Mouse (Mus musculus) heart, postnatal 14 days (tissue): ENCODE data around the gene BC048403. TPM values are rescaled to one million over a fixed set of nuclear protein-coding genes. Genes with fewer than 3 reads are reported as not detected.

Source experiments
- DNase-seq, 2 experiments: peaks; one replicate each; pipeline ENCODE4 v3.0.0; 2021 to 2022
- intact Hi-C: fragments of 180-260 bp; cut with DNase I; formaldehyde crosslinking; loops from one replicate; pipeline ENCODE4 v1.15.1; 2025
- long read RNA-seq, 2 experiments: library from polyadenylated mRNA; stranded (forward); transcript quantifications; one replicate each; pipeline ENCODE4 v2.0.0; 2021
- total RNA-seq, 2 experiments: library from RNA; stranded (reverse); gene quantifications; 2 replicates each; pipeline ENCODE4 v1.2.3; 2021

Gene BC048403
- 1 to 10 TPM; 1.0 to 1.6 TPM for total RNA-seq
- long read RNA-seq, experiment 1, partial matches to known transcripts: 1 of 4 reads
- long read RNA-seq, experiment 1, other reads (novel, unspliced or antisense): 0 of 4 reads
- long read RNA-seq, experiment 2: 0 reads

- intact Hi-C loops: no loop called here
- peak; percentile 91 to 92 for DNase-seq
Observed at GRCm38 (mm10) chr10:121739548-121740505, at the start of gene BC048403. Gene BC048403 (plus strand): TSS chr10:121739937.

DNA sequence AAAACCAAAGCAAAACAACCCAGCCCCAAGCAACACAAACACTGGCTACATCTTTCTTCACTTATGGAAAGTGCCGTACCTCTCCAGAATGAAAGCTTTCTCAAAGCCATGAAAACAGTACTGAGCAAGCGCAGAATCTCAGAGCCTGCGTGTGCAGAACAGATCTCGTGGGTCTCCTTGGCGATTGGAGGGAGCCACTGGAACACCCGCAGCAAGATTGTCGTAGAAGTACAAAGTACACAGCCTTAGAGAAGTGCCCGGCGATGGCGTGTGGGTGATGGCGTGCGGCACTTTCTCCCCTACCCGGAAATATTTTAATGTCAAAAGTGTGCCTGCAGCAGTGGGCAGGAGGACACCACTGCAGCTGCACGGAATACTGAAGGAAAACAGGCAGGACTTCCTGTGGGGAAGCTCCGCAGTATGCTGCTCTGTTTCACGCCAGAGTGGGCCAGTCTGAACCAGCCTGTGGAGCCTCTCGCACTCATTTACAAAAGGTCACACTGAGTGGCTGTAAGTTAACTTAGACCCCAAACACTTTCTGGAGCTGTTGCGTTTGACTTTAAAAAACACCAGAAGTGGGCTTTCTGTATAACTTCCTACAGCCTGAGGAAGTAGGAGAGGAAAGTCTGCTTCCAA is 46.7 kb upstream of the BC048403 start:
- intact Hi-C loops: no loop called here
- DNase-seq: no peak

GRCm38 (mm10) chr10:121694567-121694966 is 45.2 kb upstream of the BC048403 start:
- DNase-seq: no peak

GRCm38 (mm10) chr10:121701296-121702248 is 38.2 kb upstream of the BC048403 start:
- peak; percentile 37 to 68 for DNase-seq
- intact Hi-C loops: loop anchor here (1.0 to 10.0 kb wide), 3 partner anchors 73 to 350 kb away; no protein-coding TSS in a partner anchor

More at GRCm38 (mm10) chr10:121694567-121694966, 45.2 kb upstream of the BC048403 start:
- intact Hi-C loops: no loop called here

- DNase-seq: peak; percentile 56 to 57
- intact Hi-C loops: loop anchor here (10.0 kb wide), 2 partner anchors 71 to 131 kb away; no protein-coding TSS in a partner anchor
Observed at GRCm38 (mm10) chr10:121703619-121704018, 36.1 kb upstream of the BC048403 start.

DNA sequence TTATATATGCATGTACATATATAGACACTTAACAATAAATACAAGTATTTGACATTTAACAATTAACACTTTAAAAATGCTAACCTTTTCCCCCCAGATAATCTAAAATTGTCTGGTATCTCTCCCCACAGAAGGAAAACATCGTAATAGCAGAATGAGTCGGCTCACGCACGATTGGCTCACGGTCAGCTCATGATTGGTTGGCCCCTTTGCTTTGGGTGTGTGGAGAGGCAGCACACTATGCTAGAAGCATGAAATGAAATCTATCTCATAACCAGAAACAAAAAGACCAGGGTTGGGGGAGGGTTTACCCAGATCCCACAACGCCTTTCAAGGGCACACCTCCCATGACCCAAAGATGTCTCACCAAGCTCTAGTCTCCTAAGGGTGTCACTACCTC is 34.9 kb upstream of the BC048403 start:
- intact Hi-C loops: loop anchor here (10.0 kb wide), 2 partner anchors 70 to 130 kb away; no protein-coding TSS in a partner anchor
- DNase-seq: peak in 1 of 2 experiments; percentile 37

DNA sequence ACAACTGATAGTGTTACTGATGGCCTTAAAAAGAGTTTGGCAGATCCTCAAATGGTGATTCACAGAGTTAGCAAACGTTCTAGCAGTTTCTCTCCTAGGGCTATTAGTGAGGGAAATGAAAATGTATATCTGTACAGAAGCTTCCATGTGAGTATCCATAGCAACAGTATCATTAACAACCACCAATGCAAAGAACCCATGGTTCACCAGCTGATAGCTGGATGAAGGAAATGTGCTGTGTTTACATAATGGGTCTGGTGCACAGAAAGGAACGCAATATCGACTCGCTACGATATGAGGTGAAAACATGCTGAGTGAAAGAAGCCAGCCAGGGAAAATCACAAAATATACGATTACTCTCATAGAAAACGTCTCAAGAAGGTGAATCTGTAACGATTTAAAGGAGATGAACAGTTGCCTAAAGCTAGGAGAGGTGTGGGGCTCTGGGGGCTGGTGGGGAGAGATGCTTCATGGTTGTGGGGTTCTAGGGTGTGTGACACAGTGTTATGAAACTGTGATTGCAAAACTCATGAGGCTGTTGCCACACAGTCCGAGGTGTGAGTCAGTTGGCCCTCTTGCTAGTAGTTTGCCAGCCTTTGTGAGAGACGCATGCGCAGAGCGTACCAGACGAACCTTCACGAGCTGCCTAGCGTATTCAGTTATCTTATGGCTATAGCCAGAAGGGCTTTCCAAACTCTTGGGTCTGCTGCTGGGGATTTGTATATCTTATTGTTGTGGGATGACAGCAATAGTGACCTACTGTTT is 34.2 kb upstream of the BC048403 start:
- intact Hi-C loops: loop anchor here (10.0 kb wide), 2 partner anchors 69 to 129 kb away; no protein-coding TSS in a partner anchor
- peak in 1 of 2 experiments; percentile 18 for DNase-seq

GRCm38 (mm10) chr10:121716862-121717261 is 22.9 kb upstream of the BC048403 start:
- intact Hi-C loops: no loop called here
- no peak for DNase-seq

DNA sequence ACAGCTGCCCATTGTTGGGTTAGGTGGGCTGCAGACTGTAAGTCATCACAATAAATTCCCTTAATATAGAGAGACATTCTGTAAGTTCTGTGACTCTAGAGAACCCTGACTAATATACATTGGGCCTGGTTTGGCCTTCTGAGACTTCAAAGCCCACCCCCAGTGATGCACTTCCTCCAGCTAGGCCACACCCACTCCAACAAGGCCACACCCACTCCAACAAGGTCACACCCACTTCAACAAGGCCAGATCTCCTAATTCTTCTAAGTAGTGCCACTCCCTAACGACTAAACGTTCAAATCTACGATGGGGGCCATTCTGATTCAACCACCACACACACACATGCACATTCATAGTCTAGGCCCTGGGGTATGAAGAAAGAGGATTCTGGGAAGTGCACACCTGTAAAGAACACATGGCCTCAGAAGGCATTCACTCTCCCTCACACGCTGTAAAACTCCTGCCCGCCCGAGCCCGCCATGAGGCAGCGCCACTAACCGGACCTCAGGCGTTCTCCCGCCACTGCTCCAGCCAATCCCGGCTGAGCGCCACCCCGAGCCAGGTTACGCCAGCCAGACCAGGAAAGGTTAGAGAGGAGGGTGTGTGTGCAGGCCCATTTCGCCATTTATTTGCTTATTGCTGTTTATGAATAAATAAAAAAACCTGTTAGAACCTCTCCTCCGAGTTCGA is 20.7 kb upstream of the BC048403 start:
- intact Hi-C loops: no loop called here
- DNase-seq: no peak

DNA sequence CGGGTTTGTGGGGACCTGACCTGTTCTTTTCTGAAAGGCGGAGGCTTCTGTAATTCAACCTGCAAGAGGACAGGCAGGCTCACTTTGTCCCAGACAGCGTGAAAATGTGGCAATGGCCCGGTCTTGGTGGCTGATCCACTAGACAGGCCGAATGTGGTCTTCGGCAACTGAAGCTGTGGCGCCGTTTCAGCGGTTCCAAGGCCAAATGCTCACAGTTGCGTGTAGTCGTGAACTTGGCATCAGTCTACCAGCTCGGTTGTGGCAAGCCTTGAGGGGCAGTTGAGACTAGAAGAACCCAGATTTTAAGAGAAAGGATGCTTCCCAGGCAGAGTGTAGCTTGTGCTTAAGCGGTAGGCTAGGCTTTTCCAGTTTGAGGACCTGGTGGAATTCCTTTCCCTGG is 19.0 kb upstream of the BC048403 start:
- intact Hi-C loops: no loop called here

GRCm38 (mm10) chr10:121726505-121726904 is 13.2 kb upstream of the BC048403 start:
- intact Hi-C loops: no loop called here
- DNase-seq: no peak

More for the DNA sequence above, 19.0 kb upstream of the BC048403 start:
- DNase-seq: no peak

GRCm38 (mm10) chr10:121727151-121727550 is 12.6 kb upstream of the BC048403 start:
- DNase-seq: no peak
- intact Hi-C loops: no loop called here

DNA sequence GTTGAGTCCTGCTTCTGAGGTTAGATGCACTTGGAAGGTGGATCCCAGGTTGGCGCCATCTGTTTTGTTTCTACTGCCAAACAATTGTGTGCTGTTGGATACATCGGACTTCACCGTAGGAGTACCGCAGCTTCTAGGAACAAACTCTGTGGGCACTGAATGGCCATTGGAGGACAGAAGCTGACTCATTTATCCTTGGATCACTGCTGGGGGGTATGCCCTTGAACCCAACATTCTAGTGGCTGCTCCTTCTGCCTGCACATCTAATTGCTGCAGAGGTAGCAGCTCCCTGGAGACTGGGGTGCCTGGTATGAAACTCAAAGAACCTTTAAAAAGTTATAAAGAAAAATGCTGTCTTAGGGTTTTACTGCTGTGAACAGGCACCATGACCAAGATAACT is 11.5 kb upstream of the BC048403 start:
- no peak for DNase-seq
- intact Hi-C loops: no loop called here

- intact Hi-C loops: no loop called here
Observed at GRCm38 (mm10) chr10:121731048-121731725, 8.6 kb upstream of the BC048403 start.

DNA sequence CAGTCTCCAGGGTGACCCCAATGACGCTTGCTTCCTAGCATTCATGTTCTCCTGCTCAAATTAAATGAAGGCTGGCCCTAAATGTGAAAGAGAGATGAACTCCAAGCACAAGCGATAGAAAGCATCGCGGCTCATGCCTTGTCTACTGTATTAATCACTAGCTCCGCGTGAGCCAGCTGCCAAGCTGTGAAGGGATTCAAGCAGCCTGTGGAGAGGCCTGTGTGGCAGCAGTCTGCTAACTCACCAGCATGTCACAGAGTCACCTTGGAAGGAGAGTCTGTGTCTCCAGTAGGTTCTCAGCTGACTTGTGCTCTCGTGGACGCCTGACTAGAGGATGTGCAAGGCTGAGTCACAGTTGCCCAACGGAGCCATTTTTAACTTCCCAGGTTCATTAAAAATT is 7.2 kb upstream of the BC048403 start:
- intact Hi-C loops: no loop called here
- DNase-seq: no peak

More at GRCm38 (mm10) chr10:121731048-121731725, 8.6 kb upstream of the BC048403 start:
- no peak for DNase-seq

- intact Hi-C loops: no loop called here
Observed at GRCm38 (mm10) chr10:121737256-121737655, 2.5 kb upstream of the BC048403 start.

DNA sequence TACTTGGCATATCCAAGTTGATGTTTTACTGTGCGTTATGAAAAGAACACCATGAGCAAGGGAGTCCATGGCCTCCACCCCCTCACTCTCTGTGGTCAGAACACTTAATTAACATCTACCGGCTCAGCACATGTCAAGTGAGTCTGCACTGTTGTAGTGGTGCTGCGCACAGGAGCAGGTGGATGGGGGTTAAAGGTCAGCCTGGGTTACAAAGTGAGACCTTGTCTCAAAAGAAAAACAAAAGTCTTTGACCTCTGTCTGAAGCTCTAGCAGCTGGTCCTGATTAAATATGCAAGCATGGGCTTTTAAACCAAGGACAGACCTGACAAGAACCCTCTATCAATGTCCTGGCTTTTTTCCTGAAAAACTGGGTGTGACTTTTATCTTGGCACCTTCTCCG is 2.6 kb downstream of the BC048403 start:
- intact Hi-C loops: no loop called here
- DNase-seq: no peak

More at GRCm38 (mm10) chr10:121737256-121737655, 2.5 kb upstream of the BC048403 start:
- no peak for DNase-seq

- peak in 1 of 2 experiments; percentile 5 for DNase-seq
- intact Hi-C loops: no loop called here
Observed at GRCm38 (mm10) chr10:121750175-121750574, 10.4 kb downstream of the BC048403 start.
